Mouse (Mus musculus): ENCODE data around the gene Klk1b5.
"Not testable (repeated sequence)": the region's sequence is repeated elsewhere in the genome, so short reads cannot be mapped to it uniquely, and the experiment has no call there.

The Klk1b5 gene

GRCm38 (mm10) chr7:44215645-44216044 is at the start of gene Klk1b5:
TSS of gene Klk1b5 (plus strand) at chr7:44215945.
- in situ Hi-C loops (cut with MboI, MseI): no loop called here

- in situ Hi-C loops (cut with MboI, MseI): no loop called here
These were observed 36.3 kb upstream of the Klk1b5 start for GRCm38 (mm10) chr7:44179299-44180045.

- in situ Hi-C loops (cut with MboI, MseI): not testable (repeated sequence)
These were observed 29.2 kb upstream of the Klk1b5 start for GRCm38 (mm10) chr7:44186516-44186915.

- in situ Hi-C loops (cut with MboI, MseI): not testable (repeated sequence)
These were observed 27.8 kb upstream of the Klk1b5 start, which contains the start of gene Klk1b24 for GRCm38 (mm10) chr7:44187936-44188335. TSS of gene Klk1b24 (plus strand) at chr7:44188236.

- in situ Hi-C loops (cut with MboI, MseI): not testable (repeated sequence)
These were observed 22.3 kb upstream of the Klk1b5 start for GRCm38 (mm10) chr7:44193466-44193865.

GRCm38 (mm10) chr7:44197891-44198290 is 17.9 kb upstream of the Klk1b5 start, which contains the start of gene Klk1b3:
TSS of gene Klk1b3 (plus strand) at chr7:44198191.
- in situ Hi-C loops (cut with MboI, MseI): no loop called here

- in situ Hi-C loops (cut with MboI, MseI): not testable (repeated sequence)
These were observed 8.6 kb upstream of the Klk1b5 start, which contains the start of gene Klk1b4 for GRCm38 (mm10) chr7:44207135-44207534. TSS of gene Klk1b4 (plus strand) at chr7:44207435.

- in situ Hi-C loops (cut with MboI, MseI): no loop called here
These were observed 7.4 kb upstream of the Klk1b5 start for GRCm38 (mm10) chr7:44208307-44208706.

- in situ Hi-C loops (cut with MboI, MseI): loop anchor here in 1 of 2 experiments (10.0 kb wide), 1 partner anchor 747 kb away; no protein-coding TSS in a partner anchor
These were observed 5.9 kb downstream of the Klk1b5 start for GRCm38 (mm10) chr7:44221601-44222000.

- in situ Hi-C loops (cut with MboI, MseI): loop anchor here in 1 of 2 experiments (10.0 kb wide), 1 partner anchor 748 kb away; no protein-coding TSS in a partner anchor
These were observed 6.6 kb downstream of the Klk1b5 start for GRCm38 (mm10) chr7:44222335-44222734.

GRCm38 (mm10) chr7:44225076-44225475 is 9.3 kb downstream of the Klk1b5 start, which contains the start of gene Klk1:
TSS of gene Klk1 (plus strand) at chr7:44225360.
- in situ Hi-C loops (cut with MboI, MseI): loop anchor here in 1 of 2 experiments (10.0 kb wide), 1 partner anchor 750 kb away; no protein-coding TSS in a partner anchor

GRCm38 (mm10) chr7:44235909-44236308 is 20.2 kb downstream of the Klk1b5 start, which contains the start of gene Gm36864:
TSS of gene Gm36864 (plus strand) at chr7:44236177.
- in situ Hi-C loops (cut with MboI, MseI): no loop called here

- in situ Hi-C loops (cut with MboI, MseI): loop anchor here in 1 of 2 experiments (10.0 kb wide), 1 partner anchor 925 kb away; the partner anchor contains the start of gene Zfp715
These were observed 24.2 kb downstream of the Klk1b5 start for GRCm38 (mm10) chr7:44239913-44240312.

GRCm38 (mm10) chr7:44240712-44241111 is 25.0 kb downstream of the Klk1b5 start:
- in situ Hi-C loops (cut with MboI, MseI): loop anchor here in 1 of 2 experiments (10.0 kb wide), 1 partner anchor 926 kb away; the partner anchor contains the start of gene Zfp715

GRCm38 (mm10) chr7:44241163-44241562 is 25.4 kb downstream of the Klk1b5 start:
- in situ Hi-C loops (cut with MboI, MseI): loop anchor here in 1 of 2 experiments (10.0 kb wide), 1 partner anchor 926 kb away; the partner anchor contains the start of gene Zfp715

- in situ Hi-C loops (cut with MboI, MseI): loop anchor here in 1 of 2 experiments (10.0 kb wide), 1 partner anchor 929 kb away; the partner anchor contains the start of gene Zfp715
These were observed 28.3 kb downstream of the Klk1b5 start for GRCm38 (mm10) chr7:44244080-44244479.

- in situ Hi-C loops (cut with MboI, MseI): loop anchor here in 1 of 2 experiments (10.0 kb wide), 1 partner anchor 932 kb away; the partner anchor contains the start of gene Zfp715
These were observed 30.6 kb downstream of the Klk1b5 start, which contains the start of the genes 1700028J19Rik and 2410002F23Rik for GRCm38 (mm10) chr7:44246055-44246983. TSS of gene 1700028J19Rik (minus strand) at chr7:44246695. TSS of gene 2410002F23Rik (plus strand) at chr7:44246722.

- in situ Hi-C loops (cut with MboI, MseI): loop anchor here in 1 of 2 experiments (10.0 kb wide), 1 partner anchor 932 kb away; the partner anchor contains the start of gene Zfp715
These were observed 31.3 kb downstream of the Klk1b5 start for GRCm38 (mm10) chr7:44246984-44247470.

GRCm38 (mm10) chr7:44247971-44248370 is 32.2 kb downstream of the Klk1b5 start:
- in situ Hi-C loops (cut with MboI, MseI): loop anchor here in 1 of 2 experiments (10.0 kb wide), 1 partner anchor 933 kb away; the partner anchor contains the start of gene Zfp715

GRCm38 (mm10) chr7:44249248-44249647 is 33.5 kb downstream of the Klk1b5 start:
- in situ Hi-C loops (cut with MboI, MseI): loop anchor here in 1 of 2 experiments (10.0 kb wide), 1 partner anchor 934 kb away; the partner anchor contains the start of gene Zfp715
